Mouse (Mus musculus): ENCODE data around the gene Adamts12. TPM values are rescaled to one million over a fixed set of nuclear protein-coding genes. Genes with fewer than 3 reads are reported as not detected.
A peak's percentile ranks its signal among the peaks of the same experiment; 100 is the strongest.

The Adamts12 gene
- polyA plus RNA-seq, 1 experiment from 2014 or later: 2.2 TPM

GRCm38 (mm10) chr15:11084241-11084992 is 19.8 kb downstream of the Adamts12 start:
- WGBS: 30% methylated on average over 9 of the region's 9 CpGs
- Histone ChIP-seq H3K4me3 (no peak overlapping the region), H3K27ac (0 out of 2 replicates have a peak overlapping the region, but pooled peaks have one; percentile 42), H3K9me3 (no peaks in the 10 kb centered on the region), H3K27me3 (replicated peaks) (no peaks in the 10 kb centered on the region), H3K4me1 (peaks cover 9% of the 10 kb centered on the region), H3K36me3 (replicated peaks) (no peaks in the 10 kb centered on the region), H3K9ac (no peak overlapping the region), H3K4me2 (no peak overlapping the region)
- ATAC-seq (replicated peaks): peak; percentile 35; the same call in 1 of the 2 replicates

- H3K9me3 ChIP-seq: no peaks in the 10 kb centered on the region
- no peaks in the 10 kb centered on the region for H3K36me3 ChIP-seq (replicated peaks)
- no peak overlapping the region for H3K4me3 ChIP-seq
- H3K27me3 ChIP-seq (replicated peaks): no peaks in the 10 kb centered on the region
- H3K4me2 ChIP-seq: no peak overlapping the region
- H3K4me1 ChIP-seq: peaks cover 9% of the 10 kb centered on the region
- 52% methylated on average over 1 of the region's 1 CpGs for WGBS
- H3K27ac ChIP-seq: no peak overlapping the region
- no peak for ATAC-seq (replicated peaks)
- H3K9ac ChIP-seq: no peak overlapping the region
Observed at GRCm38 (mm10) chr15:11084993-11085365, 20.4 kb downstream of the Adamts12 start.

- H3K4me3 ChIP-seq: no peak overlapping the region
- no peaks in the 10 kb centered on the region for H3K9me3 ChIP-seq
- H3K27me3 ChIP-seq (replicated peaks): no peaks in the 10 kb centered on the region
- H3K36me3 ChIP-seq (replicated peaks): no peaks in the 10 kb centered on the region
- no peak overlapping the region for H3K27ac ChIP-seq
- 85% methylated on average over 3 of the region's 3 CpGs for WGBS
- no peak overlapping the region for H3K9ac ChIP-seq
- ATAC-seq (replicated peaks): no peak
- H3K4me2 ChIP-seq: no peak overlapping the region
- H3K4me1 ChIP-seq: peaks cover 1% of the 10 kb centered on the region
Observed at GRCm38 (mm10) chr15:11089494-11089893, 24.9 kb downstream of the Adamts12 start.

- Histone ChIP-seq H3K4me3 (no peak overlapping the region), H3K27ac (no peak overlapping the region), H3K27me3 (replicated peaks) (no peaks in the 10 kb centered on the region), H3K9me3 (no peaks in the 10 kb centered on the region), H3K9ac (no peak overlapping the region), H3K4me1 (no peaks in the 10 kb centered on the region), H3K36me3 (replicated peaks) (no peaks in the 10 kb centered on the region), H3K4me2 (no peak overlapping the region)
- no peak for ATAC-seq (replicated peaks)
- 69% methylated on average over 3 of the region's 3 CpGs for WGBS
Observed at GRCm38 (mm10) chr15:11095566-11095965, 31.0 kb downstream of the Adamts12 start.

GRCm38 (mm10) chr15:11097967-11098702 is 33.5 kb downstream of the Adamts12 start:
- no peak for ATAC-seq (replicated peaks)
- H3K4me2 ChIP-seq: no peak overlapping the region
- no peak overlapping the region for H3K27ac ChIP-seq
- H3K36me3 ChIP-seq (replicated peaks): no peaks in the 10 kb centered on the region
- 82% methylated on average over 4 of the region's 4 CpGs for WGBS
- H3K9ac ChIP-seq: no peak overlapping the region
- no peaks in the 10 kb centered on the region for H3K27me3 ChIP-seq (replicated peaks)
- H3K4me3 ChIP-seq: no peak overlapping the region
- H3K9me3 ChIP-seq: no peaks in the 10 kb centered on the region
- no peaks in the 10 kb centered on the region for H3K4me1 ChIP-seq

- H3K4me1 ChIP-seq: no peaks in the 10 kb centered on the region
- no peak overlapping the region for H3K4me3 ChIP-seq
- ATAC-seq (replicated peaks): no peak
- H3K27me3 ChIP-seq (replicated peaks): no peaks in the 10 kb centered on the region
- H3K36me3 ChIP-seq (replicated peaks): no peaks in the 10 kb centered on the region
- H3K4me2 ChIP-seq: no peak overlapping the region
- H3K9me3 ChIP-seq: no peaks in the 10 kb centered on the region
- H3K9ac ChIP-seq: no peak overlapping the region
- 73% methylated on average over 7 of the region's 7 CpGs for WGBS
- no peak overlapping the region for H3K27ac ChIP-seq
Observed at GRCm38 (mm10) chr15:11098940-11099339, 34.4 kb downstream of the Adamts12 start.

GRCm38 (mm10) chr15:11100917-11101316 is 36.3 kb downstream of the Adamts12 start:
- WGBS: 58% methylated on average over 4 of the region's 4 CpGs
- Histone ChIP-seq H3K4me2 (no peak overlapping the region), H3K27ac (no peak overlapping the region), H3K27me3 (replicated peaks) (no peaks in the 10 kb centered on the region), H3K9me3 (no peaks in the 10 kb centered on the region), H3K4me3 (no peak overlapping the region), H3K4me1 (no peaks in the 10 kb centered on the region), H3K36me3 (replicated peaks) (no peaks in the 10 kb centered on the region), H3K9ac (no peak overlapping the region)
- ATAC-seq (replicated peaks): peak; percentile 65; the same call in 1 of the 2 replicates

GRCm38 (mm10) chr15:11105101-11105500 is 40.5 kb downstream of the Adamts12 start:
- Histone ChIP-seq H3K4me2 (no peak overlapping the region), H3K36me3 (replicated peaks) (no peaks in the 10 kb centered on the region), H3K4me1 (no peaks in the 10 kb centered on the region), H3K27ac (no peak overlapping the region), H3K27me3 (replicated peaks) (no peaks in the 10 kb centered on the region), H3K4me3 (no peak overlapping the region), H3K9ac (no peak overlapping the region), H3K9me3 (no peaks in the 10 kb centered on the region)
- WGBS: 69% methylated on average over 2 of the region's 2 CpGs
- ATAC-seq (replicated peaks): no peak

- H3K9me3 ChIP-seq: no peaks in the 10 kb centered on the region
- H3K36me3 ChIP-seq (replicated peaks): no peaks in the 10 kb centered on the region
- 88% methylated on average over 5 of the region's 5 CpGs for WGBS
- no peaks in the 10 kb centered on the region for H3K4me1 ChIP-seq
- no peak overlapping the region for H3K9ac ChIP-seq
- H3K4me3 ChIP-seq: no peak overlapping the region
- ATAC-seq (replicated peaks): no peak
- no peak overlapping the region for H3K4me2 ChIP-seq
- no peaks in the 10 kb centered on the region for H3K27me3 ChIP-seq (replicated peaks)
- no peak overlapping the region for H3K27ac ChIP-seq
Observed at GRCm38 (mm10) chr15:11107376-11107775, 42.8 kb downstream of the Adamts12 start.

- no peak overlapping the region for H3K4me2 ChIP-seq
- ATAC-seq (replicated peaks): no peak
- no peak overlapping the region for H3K9ac ChIP-seq
- H3K27me3 ChIP-seq (replicated peaks): no peaks in the 10 kb centered on the region
- no peaks in the 10 kb centered on the region for H3K9me3 ChIP-seq
- no peaks in the 10 kb centered on the region for H3K4me1 ChIP-seq
- H3K27ac ChIP-seq: no peak overlapping the region
- H3K36me3 ChIP-seq (replicated peaks): no peaks in the 10 kb centered on the region
- no peak overlapping the region for H3K4me3 ChIP-seq
- 18% methylated on average over 8 of the region's 8 CpGs for WGBS
Observed at GRCm38 (mm10) chr15:11114631-11115197, 50.1 kb downstream of the Adamts12 start.

- 78% methylated on average over 2 of the region's 2 CpGs for WGBS
- Histone ChIP-seq H3K9ac (no peak overlapping the region), H3K9me3 (no peaks in the 10 kb centered on the region), H3K27ac (no peak overlapping the region), H3K4me3 (no peak overlapping the region), H3K4me2 (no peak overlapping the region), H3K36me3 (replicated peaks) (no peaks in the 10 kb centered on the region), H3K27me3 (replicated peaks) (no peaks in the 10 kb centered on the region), H3K4me1 (no peaks in the 10 kb centered on the region)
- ATAC-seq (replicated peaks): no peak
Observed at GRCm38 (mm10) chr15:11116303-11116702, 51.7 kb downstream of the Adamts12 start.

GRCm38 (mm10) chr15:11116853-11117252 is 52.3 kb downstream of the Adamts12 start:
- Histone ChIP-seq H3K9me3 (no peaks in the 10 kb centered on the region), H3K4me2 (no peak overlapping the region), H3K4me1 (no peaks in the 10 kb centered on the region), H3K4me3 (no peak overlapping the region), H3K36me3 (replicated peaks) (no peaks in the 10 kb centered on the region), H3K9ac (no peak overlapping the region), H3K27me3 (replicated peaks) (no peaks in the 10 kb centered on the region), H3K27ac (no peak overlapping the region)
- WGBS: 80% methylated on average over 3 of the region's 3 CpGs
- ATAC-seq (replicated peaks): no peak

Data from midbrain, embryonic 15.5 days (tissue).